Mouse (Mus musculus) CH12.LX (cell line): ENCODE measurements around the gene Itprid1.

ENCODE experiments used
- CHD1 ChIP-seq: IDR thresholded peaks from 2 replicates; pipeline ENCODE4 v1.6.1; 2012; ENCODE audit warnings: low read depth, low read length, improper control_type of control experiment, inconsistent platforms
- CHD2 ChIP-seq: IDR thresholded peaks from 2 replicates; pipeline ENCODE4 v1.6.1; 2011; ENCODE audit warnings: low read length, improper control_type of control experiment
- CTCF ChIP-seq, 2 experiments: IDR thresholded peaks in 1 of 2; conservative IDR thresholded peaks in 1 of 2; 2 replicates each; pipeline ENCODE4 v1.5.1; 2011 to 2012; ENCODE audit warnings: low read depth in 2 of 2, low read length in 2 of 2, improper control_type of control experiment in 1 of 2, inconsistent platforms in 1 of 2, mild to moderate bottlenecking in 1 of 2, moderate library complexity in 1 of 2
- ELF1 ChIP-seq: IDR thresholded peaks from 2 replicates; pipeline ENCODE4 v1.6.1; 2014; ENCODE audit warnings: low read depth, mild to moderate bottlenecking, inconsistent platforms, low read length, improper control_type of control experiment
- EP300 ChIP-seq: IDR thresholded peaks from 2 replicates; pipeline ENCODE4 v1.6.1; 2011; ENCODE audit warnings: low read length, improper control_type of control experiment
- JUND ChIP-seq: conservative IDR thresholded peaks from 2 replicates; pipeline ENCODE4 v1.6.1; 2011; ENCODE audit warnings: low read depth, low read length, improper control_type of control experiment
- MAFK ChIP-seq: IDR thresholded peaks from 2 replicates; pipeline ENCODE4 v1.6.1; 2011; ENCODE audit warnings: low read length, improper control_type of control experiment; ENCODE audit not compliant: insufficient replicate concordance
- MAZ ChIP-seq: IDR thresholded peaks from 2 replicates; pipeline ENCODE4 v1.6.1; 2012; ENCODE audit warnings: low read depth, mild to moderate bottlenecking, inconsistent platforms, low read length, improper control_type of control experiment, moderate library complexity
- POLR2A ChIP-seq: IDR thresholded peaks from 2 replicates; pipeline ENCODE4 v1.6.1; 2011; ENCODE audit warnings: low read depth, mild to moderate bottlenecking, improper control_type of control experiment, low read length
- POLR2AphosphoS2 ChIP-seq: IDR thresholded peaks from 2 replicates; pipeline ENCODE4 v1.6.1; 2011; ENCODE audit warnings: low read depth, low read length, improper control_type of control experiment
- SIN3A ChIP-seq: IDR thresholded peaks from 2 replicates; pipeline ENCODE4 v1.6.1; 2012; ENCODE audit warnings: low read length, improper control_type of control experiment, inconsistent platforms
- SMC3 ChIP-seq: IDR thresholded peaks from 2 replicates; pipeline ENCODE4 v1.6.1; 2011; ENCODE audit warnings: low read depth, low read length, improper control_type of control experiment
- ZMIZ1 ChIP-seq: IDR thresholded peaks from 2 replicates; pipeline ENCODE4 v1.6.1; 2012; ENCODE audit warnings: low read depth, mild to moderate bottlenecking, inconsistent platforms, low read length, improper control_type of control experiment
- ZNF384 ChIP-seq: IDR thresholded peaks from 2 replicates; pipeline ENCODE4 v1.6.1; 2012; ENCODE audit warnings: low read depth, low read length, improper control_type of control experiment, inconsistent platforms

DNA sequence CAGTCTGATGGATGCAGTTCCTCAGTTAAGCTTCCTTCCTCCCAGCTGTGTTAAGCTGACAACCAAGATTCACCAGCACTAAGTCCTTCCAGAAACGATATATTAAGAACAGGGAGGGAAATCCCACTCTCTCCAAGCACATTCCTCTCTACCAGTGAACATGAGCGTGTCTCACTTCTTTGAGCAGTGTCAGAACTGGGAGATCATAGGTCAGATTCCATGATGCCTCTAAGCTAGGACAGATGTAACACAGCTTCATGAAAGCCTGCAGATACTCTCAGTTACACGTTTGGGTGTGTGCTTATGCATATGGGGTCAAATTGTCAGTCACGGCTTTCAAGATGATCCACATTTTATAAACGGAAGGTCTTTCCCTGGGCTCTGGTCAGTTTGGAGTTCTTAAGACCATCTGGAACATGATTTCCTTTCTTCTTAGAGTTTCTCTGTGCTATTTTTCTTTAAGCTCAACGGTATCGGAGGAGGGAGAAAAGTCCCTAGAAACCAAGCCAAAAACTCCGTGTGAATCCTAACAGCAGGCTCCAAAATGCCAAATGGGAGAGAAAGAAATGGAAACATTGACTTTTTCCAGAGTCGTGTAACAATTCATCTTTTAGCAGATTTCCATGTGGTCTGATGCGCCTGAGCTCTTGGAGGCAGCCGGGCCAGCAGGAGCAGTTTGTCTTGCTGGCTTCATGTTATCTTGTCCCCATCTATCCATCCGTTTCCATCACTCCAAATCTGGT is 22.3 kb upstream of the Itprid1 start:
- no peak for TF ChIP-seq SMC3
- TF ChIP-seq CTCF (conservative IDR thresholded peaks at IDR 0.05 in 1 of 2, IDR thresholded peaks at IDR 0.05 in 1 of 2; ENCODE audit: low read depth in 2 of 2, low read length in 2 of 2): no peak
- no peak for TF ChIP-seq MAZ
- no peak for TF ChIP-seq MAFK
- TF ChIP-seq JUND: no peak
- no peak for TF ChIP-seq POLR2A
- TF ChIP-seq CHD1: no peak
- TF ChIP-seq SIN3A: no peak
- TF ChIP-seq EP300: no peak
- no peak for TF ChIP-seq ELF1
- TF ChIP-seq CHD2: no peak
- TF ChIP-seq ZNF384: no peak
- TF ChIP-seq ZMIZ1: no peak
- no peak for TF ChIP-seq POLR2AphosphoS2
